ENCODE assay signal across 8 mouse cellular contexts in genomic region chr7:49476666-49477065, GRCm38 (mm10).
DNase-seq lines count a peak whose midpoint lies in the region; ATAC-seq and TF ChIP-seq lines count a peak whose summit lies in the region.

No protein-coding gene starts in this region.

- intact Hi-C loops in heart, adult 2 months (cut with DNase I), result no loop called here

- no peaks in the 10 kb centered on the region for H3K9me3 ChIP-seq in lung, embryonic 15.5 days
- no peaks in the 10 kb centered on the region for H3K9me3 ChIP-seq in midbrain, embryonic 14.5 days (ENCODE audit: control insufficient read depth, low read length)

- H3K79me2 ChIP-seq in heart, adult 2 months (replicated peaks; ENCODE audit: control insufficient read depth, insufficient read depth, low read length), result no peaks in the 10 kb centered on the region

- no peak for ATAC-seq in lung, embryonic 15.5 days (ENCODE audit: borderline replicate concordance, extremely low read depth, low FRiP score, low TSS enrichment)
- ATAC-seq in midbrain, embryonic 14.5 days (ENCODE audit: low FRiP score, low TSS enrichment), result no peak

- no peaks in the 10 kb centered on the region for H3K27me3 ChIP-seq in heart, adult 2 months (ENCODE audit: control insufficient read depth, insufficient read depth, low read length)
- no peaks in the 10 kb centered on the region for H3K27me3 ChIP-seq in kidney, adult 2 months (replicated peaks; ENCODE audit: control insufficient read depth, insufficient read depth, low read length)
- H3K27me3 ChIP-seq in lung, embryonic 15.5 days, result no peaks in the 10 kb centered on the region
- H3K27me3 ChIP-seq in midbrain, embryonic 14.5 days (ENCODE audit: control insufficient read depth, insufficient read depth, low read length), result no peaks in the 10 kb centered on the region

- no peaks in the 10 kb centered on the region for H3K4me1 ChIP-seq in heart, adult 2 months (ENCODE audit: control insufficient read depth, insufficient read depth, low read length)
- H3K4me1 ChIP-seq in kidney, adult 2 months (ENCODE audit: control insufficient read depth, insufficient read depth, low read length), result peaks cover 17% of the 10 kb centered on the region; the same call in 1 of the 2 replicates
- peaks cover 55% of the 10 kb centered on the region for H3K4me1 ChIP-seq in lung, embryonic 15.5 days
- H3K4me1 ChIP-seq in midbrain, embryonic 14.5 days (ENCODE audit: control insufficient read depth, insufficient read depth, low read length), result no peaks in the 10 kb centered on the region

- peak; percentile 55 for TF ChIP-seq CTCF in heart, adult 2 months (IDR thresholded peaks at IDR 0.05)
- TF ChIP-seq CTCF in kidney, adult 2 months (conservative IDR thresholded peaks at IDR 0.05; ENCODE audit: insufficient read depth, insufficient read length, low read depth, low read length), result peak; percentile 52

- WGBS in heart, adult 2 months, result 58% methylated on average over 5 of the region's 5 CpGs
- WGBS in kidney, adult 2 months, result 50% methylated on average over 5 of the region's 5 CpGs
- 53% methylated on average over 5 of the region's 5 CpGs for WGBS in lung, embryonic 15.5 days
- 71% methylated on average over 5 of the region's 5 CpGs for WGBS in midbrain, embryonic 14.5 days

- no peaks in the 10 kb centered on the region for H3K36me3 ChIP-seq in heart, adult 2 months (ENCODE audit: control insufficient read depth, insufficient read depth, low read length)
- no peaks in the 10 kb centered on the region for H3K36me3 ChIP-seq in kidney, adult 2 months (ENCODE audit: control insufficient read depth, insufficient read depth, low read length)
- H3K36me3 ChIP-seq in lung, embryonic 15.5 days, result no peaks in the 10 kb centered on the region
- no peaks in the 10 kb centered on the region for H3K36me3 ChIP-seq in midbrain, embryonic 14.5 days (ENCODE audit: control insufficient read depth, insufficient read depth, low read length)

- TF ChIP-seq POLR2A in heart, adult 2 months (IDR thresholded peaks at IDR 0.05; ENCODE audit: insufficient read depth, low read depth, low read length), result no peak
- no peak for TF ChIP-seq POLR2A in kidney, adult 2 months (IDR thresholded peaks at IDR 0.05; ENCODE audit: low read depth, low read length)

- H3K4me2 ChIP-seq in lung, embryonic 15.5 days, result no peak overlapping the region
- H3K4me2 ChIP-seq in midbrain, embryonic 14.5 days (ENCODE audit: low read length), result no peak overlapping the region

- no peak overlapping the region for H3K4me3 ChIP-seq in heart, adult 2 months
- H3K4me3 ChIP-seq in kidney, adult 2 months (ENCODE audit: insufficient read depth, low read depth, low read length), result no peak overlapping the region
- H3K4me3 ChIP-seq in lung, embryonic 15.5 days, result no peak overlapping the region
- H3K4me3 ChIP-seq in midbrain, embryonic 14.5 days (replicated peaks; ENCODE audit: low read depth, low read length), result no peak overlapping the region

- no peak overlapping the region for H3K9ac ChIP-seq in heart, adult 2 months (ENCODE audit: low read depth, low read length)
- H3K9ac ChIP-seq in lung, embryonic 15.5 days, result no peak overlapping the region
- H3K9ac ChIP-seq in midbrain, embryonic 14.5 days (replicated peaks; ENCODE audit: low read length), result no peak overlapping the region

- DNase-seq in heart, adult 2 months, result no peak
- no peak for DNase-seq in heart, adult 8-10 months (ENCODE audit: low spot score)
- DNase-seq in 416B (ENCODE audit: low read depth) (peak; percentile 15), R1 (ENCODE audit: low read depth, low spot score) (peak; percentile 67)
- peak; percentile 57 for DNase-seq in kidney, adult 2 months
- DNase-seq in midbrain, embryonic 14.5 days, result no peak
- no peak for DNase-seq in Muller cell, postnatal 12 days (ENCODE audit: inconsistent ontology term)

- TF ChIP-seq EP300 in heart, adult 2 months (IDR thresholded peaks at IDR 0.05; ENCODE audit: insufficient read depth, low read depth, low read length), result no peak

- no peak overlapping the region for H3K27ac ChIP-seq in heart, adult 2 months
- H3K27ac ChIP-seq in kidney, adult 2 months (ENCODE audit: insufficient read depth, low read depth, low read length), result peak overlapping the region; percentile 68
- peak overlapping the region; percentile 57; the same call in 1 of the 2 replicates for H3K27ac ChIP-seq in lung, embryonic 15.5 days
- no peak overlapping the region for H3K27ac ChIP-seq in midbrain, embryonic 14.5 days (replicated peaks; ENCODE audit: low read depth, low read length)

Comparison
In these comparisons a context has a peak if more than half of its experiments do, and no peak if none do; other contexts are left out.
1. DNase-seq: peak in 416B (single experiment), R1 (single experiment) and kidney, adult 2 months (single experiment); none in heart, adult 2 months (0 of 2), heart, adult 8-10 months (single experiment), midbrain, embryonic 14.5 days (single experiment) and Muller cell, postnatal 12 days (single experiment).
2. H3K27ac ChIP-seq: peak in kidney, adult 2 months (single experiment) and lung, embryonic 15.5 days (single experiment); none in heart, adult 2 months (single experiment) and midbrain, embryonic 14.5 days (single experiment).